Mouse (Mus musculus): ENCODE measurements at regions not wholly inside any gene's neighbourhood (a gene's known extent, or its start where the extent isn't known, plus 50 kb on each side); places are given as distances from the start of the nearest gene placed in this dataset.

DNA sequence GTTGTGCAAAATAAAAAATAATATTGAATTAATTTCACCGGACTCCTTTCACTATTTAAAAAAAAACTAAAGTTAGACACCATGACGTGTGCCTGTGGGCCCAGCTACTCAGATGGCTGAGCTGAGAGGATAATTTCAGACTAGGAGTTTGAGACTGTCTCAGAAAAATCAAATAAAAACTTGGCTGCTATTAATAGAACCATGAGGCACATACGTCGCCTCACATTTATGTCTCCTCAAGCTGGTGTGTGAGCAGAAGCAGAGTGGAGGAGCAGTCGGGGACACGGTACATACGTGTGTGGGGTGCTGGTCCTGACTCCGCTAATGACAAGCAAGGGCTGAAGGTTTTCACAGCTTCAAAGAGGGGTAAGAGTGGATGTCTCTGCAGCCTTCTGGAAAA, 52.8 kb upstream of the Dmrtb1 start:
- no peaks in the 10 kb centered on the region for H3K36me3 ChIP-seq (ENCODE audit: control insufficient read depth, insufficient read depth, low read length)
- WGBS = 90% methylated on average over 8 of the region's 8 CpGs
- H3K27ac ChIP-seq (ENCODE audit: low read length) = no peak overlapping the region
- no peak overlapping the region for H3K9ac ChIP-seq (ENCODE audit: low read depth, low read length)
- no peak overlapping the region for H3K4me2 ChIP-seq (ENCODE audit: low read length)
- H3K27me3 ChIP-seq (ENCODE audit: control insufficient read depth, insufficient read depth, low read depth, low read length) = no peaks in the 10 kb centered on the region
- H3K4me1 ChIP-seq (ENCODE audit: control insufficient read depth, insufficient read depth, low read length) = peaks cover 11% of the 10 kb centered on the region; the same call in 1 of the 2 replicates
- H3K9me3 ChIP-seq (replicated peaks; ENCODE audit: control insufficient read depth, low read length, poor library complexity, severe bottlenecking) = no peaks in the 10 kb centered on the region
- no peak for ATAC-seq
- no peak overlapping the region for H3K4me3 ChIP-seq (ENCODE audit: low read depth, low read length)

DNA sequence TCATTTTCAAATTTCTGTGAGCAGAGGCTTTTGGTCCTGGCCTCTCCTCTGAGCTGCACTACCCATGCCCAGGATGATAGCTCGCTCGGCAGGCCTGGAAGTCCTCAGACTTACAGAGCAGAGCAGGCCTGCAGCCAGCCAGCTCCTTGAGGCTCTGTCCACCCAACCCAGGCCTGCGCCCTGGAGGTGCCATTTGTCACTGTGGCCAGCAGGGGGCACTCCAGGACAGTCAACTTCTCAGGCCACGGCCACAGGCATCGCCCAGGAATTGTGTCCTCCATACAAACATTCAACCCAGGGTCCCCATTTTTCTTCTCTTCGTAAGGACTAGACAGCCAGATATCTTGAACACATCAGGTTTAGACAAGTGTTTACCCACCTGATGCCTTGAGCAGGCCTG, 53.9 kb upstream of the Dmrtb1 start:
- no peak overlapping the region for H3K4me3 ChIP-seq (ENCODE audit: low read depth, low read length)
- H3K27me3 ChIP-seq (ENCODE audit: control insufficient read depth, insufficient read depth, low read depth, low read length) = no peaks in the 10 kb centered on the region
- peak; percentile 82 for ATAC-seq
- no peaks in the 10 kb centered on the region for H3K36me3 ChIP-seq (ENCODE audit: control insufficient read depth, insufficient read depth, low read length)
- H3K9me3 ChIP-seq (replicated peaks; ENCODE audit: control insufficient read depth, low read length, poor library complexity, severe bottlenecking) = no peaks in the 10 kb centered on the region
- WGBS = 7% methylated on average over 6 of the region's 6 CpGs
- peaks cover 9% of the 10 kb centered on the region; the same call in 1 of the 2 replicates for H3K4me1 ChIP-seq (ENCODE audit: control insufficient read depth, insufficient read depth, low read length)
- H3K4me2 ChIP-seq (ENCODE audit: low read length) = no peak overlapping the region
- H3K9ac ChIP-seq (ENCODE audit: low read depth, low read length) = 0 out of 2 replicates have a peak overlapping the region, but pooled peaks have one; percentile 0
- H3K27ac ChIP-seq (ENCODE audit: low read length) = no peak overlapping the region

DNA sequence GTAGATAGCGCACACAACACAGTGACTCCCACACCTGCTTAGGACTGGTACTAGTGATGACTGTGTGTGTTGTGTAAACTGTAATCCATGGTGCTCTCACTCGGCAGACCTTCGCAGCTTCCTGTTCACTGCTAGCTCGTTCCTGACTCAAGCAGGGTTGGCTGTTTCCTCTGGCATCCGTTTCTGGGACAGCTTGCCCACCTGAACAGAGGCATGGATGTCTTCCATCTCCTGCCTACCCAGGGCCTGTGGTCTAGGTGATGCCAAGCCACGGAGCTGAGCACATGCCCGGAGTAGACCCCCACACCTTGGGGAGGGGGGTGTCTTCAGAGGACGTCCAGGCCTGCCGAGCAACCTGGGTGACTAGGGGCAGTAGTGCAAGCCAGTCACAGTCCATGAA, 54.7 kb upstream of the Dmrtb1 start:
- Histone ChIP-seq H3K9ac (ENCODE audit: low read depth, low read length) (no peak overlapping the region), H3K4me2 (ENCODE audit: low read length) (no peak overlapping the region), H3K9me3 (replicated peaks; ENCODE audit: control insufficient read depth, low read length, poor library complexity, severe bottlenecking) (no peaks in the 10 kb centered on the region), H3K27ac (ENCODE audit: low read length) (no peak overlapping the region), H3K27me3 (ENCODE audit: control insufficient read depth, insufficient read depth, low read depth, low read length) (no peaks in the 10 kb centered on the region), H3K4me1 (ENCODE audit: control insufficient read depth, insufficient read depth, low read length) (peaks cover 8% of the 10 kb centered on the region; the same call in 1 of the 2 replicates), H3K4me3 (ENCODE audit: low read depth, low read length) (no peak overlapping the region), H3K36me3 (ENCODE audit: control insufficient read depth, insufficient read depth, low read length) (no peaks in the 10 kb centered on the region)
- WGBS = 85% methylated on average over 9 of the region's 9 CpGs
- no peak for ATAC-seq

DNA sequence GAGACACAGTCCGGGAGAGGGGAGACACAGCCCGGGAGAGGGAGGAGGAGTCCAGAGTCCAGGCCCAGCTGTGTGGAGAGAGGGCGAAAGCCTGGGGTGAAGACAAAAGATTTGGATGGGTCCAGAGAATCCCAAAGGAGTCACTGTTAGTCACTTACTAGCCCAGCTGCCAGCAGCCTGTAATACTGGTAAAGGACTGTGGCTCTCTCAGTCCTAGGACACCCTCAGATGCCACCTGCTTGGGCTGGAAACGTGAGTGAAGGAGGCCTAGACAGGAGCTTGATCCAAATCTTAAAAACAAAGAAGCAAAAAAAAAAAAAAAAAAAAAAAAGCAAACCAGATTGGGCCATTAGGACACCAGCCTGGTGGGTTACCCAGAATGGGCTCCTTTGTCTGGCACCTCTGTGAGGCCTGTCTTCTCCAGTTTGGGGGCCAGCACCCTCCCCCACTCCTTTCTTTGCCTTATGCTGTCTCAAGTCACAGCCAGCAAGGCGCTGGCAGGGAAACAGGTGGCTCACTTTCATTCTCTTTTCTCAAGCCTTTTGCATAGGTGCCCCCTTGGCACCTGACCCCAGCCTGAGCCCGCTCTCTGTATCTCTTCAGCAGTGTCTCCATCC, 55.9 kb upstream of the Dmrtb1 start:
- no peak for ATAC-seq
- peaks cover 9% of the 10 kb centered on the region for H3K4me1 ChIP-seq (ENCODE audit: control insufficient read depth, insufficient read depth, low read length)
- H3K9ac ChIP-seq (ENCODE audit: low read depth, low read length) = no peak overlapping the region
- H3K27me3 ChIP-seq (ENCODE audit: control insufficient read depth, insufficient read depth, low read depth, low read length) = no peaks in the 10 kb centered on the region
- H3K9me3 ChIP-seq (replicated peaks; ENCODE audit: control insufficient read depth, low read length, poor library complexity, severe bottlenecking) = no peaks in the 10 kb centered on the region
- H3K4me3 ChIP-seq (ENCODE audit: low read depth, low read length) = no peak overlapping the region
- WGBS = 48% methylated on average over 6 of the region's 6 CpGs
- no peaks in the 10 kb centered on the region for H3K36me3 ChIP-seq (ENCODE audit: control insufficient read depth, insufficient read depth, low read length)
- H3K4me2 ChIP-seq (ENCODE audit: low read length) = no peak overlapping the region
- no peak overlapping the region for H3K27ac ChIP-seq (ENCODE audit: low read length)

DNA sequence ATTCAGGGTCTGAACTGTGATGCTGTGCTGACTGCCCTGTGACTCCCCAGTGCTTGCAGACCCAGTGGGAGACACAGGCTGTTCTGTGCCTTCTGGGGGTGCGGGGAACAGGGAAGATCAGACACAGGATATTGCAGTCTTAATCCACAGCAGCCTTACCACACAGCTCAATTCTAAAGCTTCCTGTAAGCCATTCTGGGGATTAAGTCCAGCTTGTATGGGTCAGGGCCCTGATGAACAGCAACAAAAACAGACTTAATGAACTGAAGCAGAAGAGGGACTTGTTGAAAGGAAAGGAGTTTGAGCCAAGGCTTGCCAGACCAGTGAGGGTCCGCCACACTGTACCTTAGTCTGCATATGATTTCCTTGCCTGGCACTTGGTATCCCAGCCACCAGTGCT, 58.4 kb upstream of the Lrp8 start:
- H3K36me3 ChIP-seq (ENCODE audit: control insufficient read depth, insufficient read depth, low read length) = no peaks in the 10 kb centered on the region
- H3K4me1 ChIP-seq (ENCODE audit: control insufficient read depth, insufficient read depth, low read length) = peaks cover 18% of the 10 kb centered on the region
- no peak overlapping the region for H3K4me2 ChIP-seq (ENCODE audit: low read length)
- ATAC-seq = no peak
- no peaks in the 10 kb centered on the region for H3K9me3 ChIP-seq (replicated peaks; ENCODE audit: control insufficient read depth, low read length, poor library complexity, severe bottlenecking)
- 33% methylated on average over 2 of the region's 2 CpGs for WGBS
- H3K4me3 ChIP-seq (ENCODE audit: low read depth, low read length) = no peak overlapping the region
- no peaks in the 10 kb centered on the region for H3K27me3 ChIP-seq (ENCODE audit: control insufficient read depth, insufficient read depth, low read depth, low read length)
- H3K27ac ChIP-seq (ENCODE audit: low read length) = no peak overlapping the region
- H3K9ac ChIP-seq (ENCODE audit: low read depth, low read length) = no peak overlapping the region

DNA sequence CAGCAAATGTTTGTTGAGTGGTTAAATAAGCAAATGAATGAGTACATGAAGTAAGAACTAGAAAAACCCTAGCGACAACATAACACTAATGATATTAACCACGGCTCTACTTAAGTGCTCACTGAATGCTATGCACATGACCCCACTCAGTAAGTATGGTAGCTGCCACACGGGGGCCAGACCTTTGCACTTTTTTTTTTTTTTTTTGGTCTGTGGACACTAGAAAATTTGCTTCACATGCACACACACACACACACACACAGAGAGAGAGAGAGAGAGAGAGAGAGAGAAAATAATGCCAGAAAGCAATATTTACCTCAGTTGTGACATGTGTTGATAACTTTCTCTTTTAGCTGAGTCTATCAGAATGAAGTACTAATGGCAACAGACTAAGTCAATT, 55.7 kb upstream of the Lrp8 start:
- Histone ChIP-seq H3K4me1 (ENCODE audit: control insufficient read depth, insufficient read depth, low read length) (peaks cover 15% of the 10 kb centered on the region), H3K9me3 (replicated peaks; ENCODE audit: control insufficient read depth, low read length, poor library complexity, severe bottlenecking) (no peaks in the 10 kb centered on the region), H3K27ac (ENCODE audit: low read length) (no peak overlapping the region), H3K4me3 (ENCODE audit: low read depth, low read length) (no peak overlapping the region), H3K27me3 (ENCODE audit: control insufficient read depth, insufficient read depth, low read depth, low read length) (no peaks in the 10 kb centered on the region), H3K36me3 (ENCODE audit: control insufficient read depth, insufficient read depth, low read length) (no peaks in the 10 kb centered on the region), H3K9ac (ENCODE audit: low read depth, low read length) (no peak overlapping the region), H3K4me2 (ENCODE audit: low read length) (no peak overlapping the region)
- WGBS = 75% methylated on average over 3 of the region's 3 CpGs
- no peak for ATAC-seq

DNA sequence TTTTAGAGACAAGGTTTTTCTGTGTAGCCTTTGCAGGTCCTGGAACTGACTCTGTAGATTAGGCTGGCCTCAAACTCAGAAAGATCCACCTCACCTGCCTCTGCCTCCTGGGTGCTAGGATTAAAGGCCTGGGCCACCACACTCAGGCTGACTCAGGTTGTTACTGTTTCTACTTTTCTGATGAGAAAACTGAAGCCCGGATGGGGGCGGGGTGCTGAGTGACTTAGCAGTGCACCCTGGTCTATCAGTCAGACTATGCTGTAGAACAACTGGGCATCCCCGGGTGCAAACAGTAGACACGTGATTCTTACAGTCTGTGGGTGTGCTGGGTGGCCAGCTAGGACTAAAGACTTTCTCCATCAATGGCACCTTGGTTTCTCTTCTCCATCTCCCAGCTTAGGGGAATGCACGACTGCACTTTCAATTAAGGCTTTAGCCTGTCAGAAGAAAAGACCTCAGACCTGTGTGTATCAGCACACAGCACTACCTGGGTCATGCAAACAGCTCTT, 55.1 kb upstream of the Lrp8 start:
- WGBS = 81% methylated on average over 5 of the region's 5 CpGs

DNA sequence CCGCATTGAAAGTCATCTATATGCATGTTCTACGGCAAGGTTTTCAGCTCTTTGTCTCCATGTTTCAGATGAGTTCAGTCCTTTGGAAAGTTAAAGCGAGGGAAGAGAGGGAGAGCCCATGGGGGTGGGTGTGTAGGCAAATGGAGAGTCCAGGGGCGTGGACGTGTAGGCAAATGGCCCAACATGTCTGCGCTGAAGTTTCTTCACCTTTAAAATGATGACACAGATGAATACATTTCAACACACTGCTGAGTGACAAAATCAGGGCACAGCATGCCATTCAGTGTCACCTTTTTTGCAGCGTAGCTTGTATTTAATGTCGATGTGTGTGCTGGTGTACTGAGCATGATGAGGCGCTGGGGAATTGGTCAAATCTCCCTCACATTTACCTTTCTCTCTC, 54.6 kb upstream of the Lrp8 start:
- no peak overlapping the region for H3K27ac ChIP-seq (ENCODE audit: low read length)
- no peak overlapping the region for H3K4me3 ChIP-seq (ENCODE audit: low read depth, low read length)
- no peaks in the 10 kb centered on the region for H3K36me3 ChIP-seq (ENCODE audit: control insufficient read depth, insufficient read depth, low read length)
- 88% methylated on average over 9 of the region's 9 CpGs for WGBS
- H3K9ac ChIP-seq (ENCODE audit: low read depth, low read length) = no peak overlapping the region
- H3K4me2 ChIP-seq (ENCODE audit: low read length) = no peak overlapping the region
- no peak for ATAC-seq
- no peaks in the 10 kb centered on the region for H3K9me3 ChIP-seq (replicated peaks; ENCODE audit: control insufficient read depth, low read length, poor library complexity, severe bottlenecking)
- H3K27me3 ChIP-seq (ENCODE audit: control insufficient read depth, insufficient read depth, low read depth, low read length) = no peaks in the 10 kb centered on the region
- H3K4me1 ChIP-seq (ENCODE audit: control insufficient read depth, insufficient read depth, low read length) = peaks cover 15% of the 10 kb centered on the region

More for the DNA sequence above, 55.1 kb upstream of the Lrp8 start:
- H3K27ac ChIP-seq (ENCODE audit: low read length) = no peak overlapping the region
- no peak overlapping the region for H3K4me3 ChIP-seq (ENCODE audit: low read depth, low read length)
- no peaks in the 10 kb centered on the region for H3K36me3 ChIP-seq (ENCODE audit: control insufficient read depth, insufficient read depth, low read length)
- no peak for ATAC-seq
- H3K9ac ChIP-seq (ENCODE audit: low read depth, low read length) = no peak overlapping the region
- H3K9me3 ChIP-seq (replicated peaks; ENCODE audit: control insufficient read depth, low read length, poor library complexity, severe bottlenecking) = no peaks in the 10 kb centered on the region
- H3K27me3 ChIP-seq (ENCODE audit: control insufficient read depth, insufficient read depth, low read depth, low read length) = no peaks in the 10 kb centered on the region
- H3K4me2 ChIP-seq (ENCODE audit: low read length) = no peak overlapping the region
- H3K4me1 ChIP-seq (ENCODE audit: control insufficient read depth, insufficient read depth, low read length) = peaks cover 15% of the 10 kb centered on the region

DNA sequence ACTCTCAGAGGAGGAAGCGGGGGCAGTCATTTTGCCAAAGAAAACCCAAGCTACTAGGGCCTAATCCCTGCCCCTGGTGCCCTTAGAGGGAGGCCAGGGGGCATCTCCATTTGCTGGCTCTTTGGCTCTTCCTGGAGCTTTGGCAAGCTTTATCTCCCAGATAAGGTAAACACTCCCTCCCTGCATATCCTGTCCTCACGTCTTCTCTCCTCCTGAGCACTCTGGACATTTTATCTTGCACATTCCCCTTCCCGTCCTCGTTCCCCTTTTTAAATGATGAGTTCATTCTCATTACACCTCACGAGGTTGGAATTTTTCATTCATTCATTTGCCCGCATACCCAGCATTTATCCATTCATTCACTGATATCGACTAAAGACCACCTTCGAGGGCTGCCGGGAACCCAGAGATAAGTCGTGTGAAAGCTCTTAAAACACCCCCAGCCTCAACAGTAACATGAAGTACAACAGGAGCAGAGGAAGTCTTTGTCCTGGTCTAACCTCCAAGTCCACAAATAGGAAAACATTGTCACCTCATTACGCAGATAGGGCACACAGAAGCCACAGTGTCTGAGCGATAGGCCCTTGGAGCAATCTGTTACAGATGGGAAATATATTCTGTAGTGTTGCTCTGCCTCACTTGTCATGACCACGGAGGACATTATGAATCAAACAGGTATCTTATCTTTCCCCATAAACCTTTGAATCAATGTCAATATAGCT, 54.0 kb upstream of the Lrp8 start:
- Histone ChIP-seq H3K9ac (ENCODE audit: low read depth, low read length) (no peak overlapping the region), H3K36me3 (ENCODE audit: control insufficient read depth, insufficient read depth, low read length) (no peaks in the 10 kb centered on the region), H3K9me3 (replicated peaks; ENCODE audit: control insufficient read depth, low read length, poor library complexity, severe bottlenecking) (no peaks in the 10 kb centered on the region)

More for the DNA sequence above, 54.0 kb upstream of the Lrp8 start:
- 79% methylated on average over 13 of the region's 13 CpGs for WGBS
- H3K27ac ChIP-seq (ENCODE audit: low read length) = no peak overlapping the region
- H3K4me1 ChIP-seq (ENCODE audit: control insufficient read depth, insufficient read depth, low read length) = peaks cover 15% of the 10 kb centered on the region
- H3K27me3 ChIP-seq (ENCODE audit: control insufficient read depth, insufficient read depth, low read depth, low read length) = no peaks in the 10 kb centered on the region
- H3K4me3 ChIP-seq (ENCODE audit: low read depth, low read length) = no peak overlapping the region
- no peak for ATAC-seq
- H3K4me2 ChIP-seq (ENCODE audit: low read length) = no peak overlapping the region
